Mouse (Mus musculus) forebrain, embryonic 11.5 days (tissue): ENCODE data around the gene Gngt2. TPM values are rescaled to one million over a fixed set of nuclear protein-coding genes. Genes with fewer than 3 reads are reported as not detected.

Source experiments
- ATAC-seq: fragments of 200-750 bp; cut with Nextera tagmentation; replicated peaks from 2 replicates; pipeline ENCODE4 v1.8.0; 2017; ENCODE audit warnings: moderate TSS enrichment; ENCODE audit not compliant: low FRiP score
- DNase-seq: peaks from one replicate; pipeline ENCODE4 v3.0.0-alpha.2; 2017; ENCODE audit warnings: low spot score
- H3K27ac ChIP-seq: fragments of 300-500 bp; sonication (generic); 2 replicates; pipeline ENCODE4 v1.5.1; 2014; ENCODE audit warnings: low read depth, low read length
- H3K27me3 ChIP-seq: fragments of 300-500 bp; sonication (generic); 2 replicates; pipeline ENCODE4 v1.6.1; 2014; ENCODE audit warnings: mild to moderate bottlenecking, low read length, mixed read lengths; ENCODE audit not compliant: control insufficient read depth, insufficient read depth
- H3K36me3 ChIP-seq: fragments of 300-500 bp; sonication (generic); 2 replicates; pipeline ENCODE4 v1.6.1; 2014; ENCODE audit warnings: mild to moderate bottlenecking, low read length, moderate library complexity, mixed read lengths; ENCODE audit not compliant: control insufficient read depth, insufficient read depth
- H3K4me1 ChIP-seq: fragments of 300-500 bp; sonication (generic); replicated peaks from 2 replicates; pipeline ENCODE4 v1.6.1; 2014; ENCODE audit warnings: low read length, mixed read lengths; ENCODE audit not compliant: control insufficient read depth, insufficient read depth
- H3K4me2 ChIP-seq: fragments of 300-500 bp; sonication (generic); 2 replicates; pipeline ENCODE4 v1.6.1; 2014; ENCODE audit warnings: low read depth, mild to moderate bottlenecking, low read length, moderate library complexity, mixed read lengths; ENCODE audit not compliant: severe bottlenecking
- H3K4me3 ChIP-seq: fragments of 300-500 bp; sonication (generic); 2 replicates; pipeline ENCODE4 v1.5.1; 2014; ENCODE audit warnings: low read depth, low read length
- H3K9ac ChIP-seq: fragments of 300-500 bp; sonication (generic); 2 replicates; pipeline ENCODE4 v1.6.1; 2014; ENCODE audit warnings: low read length
- H3K9me3 ChIP-seq: fragments of 300-500 bp; sonication (generic); 2 replicates; pipeline ENCODE4 v1.6.1; 2016; ENCODE audit warnings: low read length, mixed read lengths; ENCODE audit not compliant: control insufficient read depth
- WGBS: fragments of 180-500 bp; shearing (Covaris S2); extraction: QIAGEN DNeasy Blood & Tissue Kit; methylation state at CpG from one replicate; pipeline ENCODE4 v1.1.7; 2014; 5-methylcytosine and 5-hydroxymethylcytosine counted together
- polyA plus RNA-seq: library from polyadenylated mRNA; unstranded; fragments of >200 nt; fragmentation: Nextera tagmentation; extraction: Ambion mirVana; gene quantifications from 2 replicates; pipeline ENCODE4 v1.2.1, GENCODE M21; 2014

Gngt2 gene
- polyA plus RNA-seq, 1 experiment from 2014 or later = 5.1 TPM

GRCm38 (mm10) chr11:95808448-95809011 is 28.5 kb upstream of the Gngt2 start:
- WGBS = 77% methylated on average over 5 of the region's 5 CpGs
- Histone ChIP-seq H3K36me3 (no peaks in the 10 kb centered on the region), H3K9me3 (no peaks in the 10 kb centered on the region; the same call in 1 of the 2 replicates), H3K4me2 (no peak overlapping the region), H3K9ac (no peak overlapping the region), H3K27me3 (no peaks in the 10 kb centered on the region), H3K4me3 (no peak overlapping the region), H3K27ac (no peak overlapping the region), H3K4me1 (no peaks in the 10 kb centered on the region; the same call in 1 of the 2 replicates)
- ATAC-seq (no peak), DNase-seq (no peak)

- no peaks in the 10 kb centered on the region; the same call in 1 of the 2 replicates for H3K4me1 ChIP-seq
- H3K36me3 ChIP-seq = no peaks in the 10 kb centered on the region
- no peak overlapping the region for H3K4me2 ChIP-seq
- DNase-seq (no peak), ATAC-seq (no peak)
- no peaks in the 10 kb centered on the region for H3K27me3 ChIP-seq
- H3K27ac ChIP-seq = no peak overlapping the region
- H3K4me3 ChIP-seq = no peak overlapping the region
- 30% methylated on average over 5 of the region's 5 CpGs for WGBS
- no peak overlapping the region for H3K9ac ChIP-seq
- H3K9me3 ChIP-seq = no peaks in the 10 kb centered on the region; the same call in 1 of the 2 replicates
Measured at GRCm38 (mm10) chr11:95809603-95810002, 27.4 kb upstream of the Gngt2 start.

- no peaks in the 10 kb centered on the region; the same call in 1 of the 2 replicates for H3K9me3 ChIP-seq
- H3K27ac ChIP-seq = no peak overlapping the region
- no peaks in the 10 kb centered on the region; the same call in 1 of the 2 replicates for H3K4me1 ChIP-seq
- H3K4me3 ChIP-seq = no peak overlapping the region
- ATAC-seq = no peak
- H3K4me2 ChIP-seq = no peak overlapping the region
- no peak overlapping the region for H3K9ac ChIP-seq
- DNase-seq = no peak
- WGBS = 59% methylated on average over 7 of the region's 7 CpGs
- no peaks in the 10 kb centered on the region for H3K27me3 ChIP-seq
- H3K36me3 ChIP-seq = no peaks in the 10 kb centered on the region
Measured at GRCm38 (mm10) chr11:95810828-95811227, 26.2 kb upstream of the Gngt2 start.

GRCm38 (mm10) chr11:95811741-95812140 is 25.3 kb upstream of the Gngt2 start:
- Histone ChIP-seq H3K4me3 (no peak overlapping the region), H3K27ac (no peak overlapping the region), H3K4me1 (no peaks in the 10 kb centered on the region; the same call in 1 of the 2 replicates), H3K4me2 (no peak overlapping the region), H3K9ac (no peak overlapping the region), H3K9me3 (no peaks in the 10 kb centered on the region; the same call in 1 of the 2 replicates), H3K27me3 (no peaks in the 10 kb centered on the region), H3K36me3 (no peaks in the 10 kb centered on the region)
- DNase-seq (no peak), ATAC-seq (no peak)
- WGBS = 85% methylated on average over 6 of the region's 6 CpGs

GRCm38 (mm10) chr11:95812224-95812623 is 24.8 kb upstream of the Gngt2 start:
- no peaks in the 10 kb centered on the region; the same call in 1 of the 2 replicates for H3K4me1 ChIP-seq
- ATAC-seq = no peak
- H3K27me3 ChIP-seq = no peaks in the 10 kb centered on the region
- no peak overlapping the region for H3K27ac ChIP-seq
- H3K4me2 ChIP-seq = no peak overlapping the region
- H3K9me3 ChIP-seq = no peaks in the 10 kb centered on the region; the same call in 1 of the 2 replicates
- no peak overlapping the region for H3K4me3 ChIP-seq
- no peak for DNase-seq
- 76% methylated on average over 4 of the region's 4 CpGs for WGBS
- H3K9ac ChIP-seq = no peak overlapping the region
- H3K36me3 ChIP-seq = no peaks in the 10 kb centered on the region

GRCm38 (mm10) chr11:95814101-95814500 is 22.9 kb upstream of the Gngt2 start:
- Histone ChIP-seq H3K4me2 (no peak overlapping the region), H3K9me3 (no peaks in the 10 kb centered on the region), H3K4me3 (no peak overlapping the region), H3K27ac (no peak overlapping the region), H3K36me3 (no peaks in the 10 kb centered on the region), H3K27me3 (no peaks in the 10 kb centered on the region), H3K4me1 (no peaks in the 10 kb centered on the region; the same call in 1 of the 2 replicates), H3K9ac (no peak overlapping the region)
- no peak for DNase-seq
- ATAC-seq = no peak
- WGBS = 96% methylated on average over 2 of the region's 2 CpGs

GRCm38 (mm10) chr11:95814857-95815256 is 22.2 kb upstream of the Gngt2 start:
- Histone ChIP-seq H3K4me1 (no peaks in the 10 kb centered on the region; the same call in 1 of the 2 replicates), H3K36me3 (no peaks in the 10 kb centered on the region)
- whole genome bisulfite sequencing = 78% methylated on average over 5 of the region's 5 CpGs

GRCm38 (mm10) chr11:95815412-95815811 is 21.6 kb upstream of the Gngt2 start:
- no peaks in the 10 kb centered on the region for H3K36me3 ChIP-seq
- H3K9ac ChIP-seq = no peak overlapping the region
- no peaks in the 10 kb centered on the region for H3K27me3 ChIP-seq
- H3K4me2 ChIP-seq = no peak overlapping the region
- no peaks in the 10 kb centered on the region for H3K9me3 ChIP-seq
- 81% methylated on average over 9 of the region's 9 CpGs for WGBS
- no peak overlapping the region for H3K4me3 ChIP-seq
- H3K27ac ChIP-seq = no peak overlapping the region
- ATAC-seq = no peak
- DNase-seq = no peak
- H3K4me1 ChIP-seq = no peaks in the 10 kb centered on the region

More at GRCm38 (mm10) chr11:95814857-95815256, 22.2 kb upstream of the Gngt2 start:
- H3K4me3 ChIP-seq = no peak overlapping the region
- H3K4me2 ChIP-seq = no peak overlapping the region
- no peak for DNase-seq
- no peaks in the 10 kb centered on the region for H3K27me3 ChIP-seq
- H3K9ac ChIP-seq = no peak overlapping the region
- no peak overlapping the region for H3K27ac ChIP-seq
- no peak for ATAC-seq
- no peaks in the 10 kb centered on the region for H3K9me3 ChIP-seq

GRCm38 (mm10) chr11:95819138-95819537 is 17.9 kb upstream of the Gngt2 start:
- H3K36me3 ChIP-seq = no peaks in the 10 kb centered on the region
- DNase-seq = no peak
- H3K4me2 ChIP-seq = no peak overlapping the region
- H3K4me3 ChIP-seq = no peak overlapping the region
- no peaks in the 10 kb centered on the region for H3K9me3 ChIP-seq
- H3K27me3 ChIP-seq = peaks cover 8% of the 10 kb centered on the region; the same call in 1 of the 2 replicates
- no peak overlapping the region for H3K27ac ChIP-seq
- peaks cover 3% of the 10 kb centered on the region; the same call in 1 of the 2 replicates for H3K4me1 ChIP-seq
- ATAC-seq = no peak
- no peak overlapping the region for H3K9ac ChIP-seq
- WGBS = 91% methylated on average over 8 of the region's 8 CpGs
